Mouse (Mus musculus): ENCODE results near the gene Vmn2r22. TPM values are rescaled to one million over a fixed set of nuclear protein-coding genes. Genes with fewer than 3 reads are reported as not detected.
"Not testable (repeated sequence)": the region's sequence is repeated elsewhere in the genome, so short reads cannot be mapped to it uniquely, and the experiment has no call there.

The Vmn2r22 gene
- polyA plus RNA-seq, 1 experiment: not detected

- not testable (repeated sequence) for H3K36me3 ChIP-seq (ENCODE audit: control insufficient read depth, insufficient read depth); H3K4me2 ChIP-seq (ENCODE audit: low read depth); H3K79me2 ChIP-seq (ENCODE audit: control insufficient read depth, insufficient read depth); H3K4me3 ChIP-seq; H3ac ChIP-seq (ENCODE audit: control insufficient read depth, insufficient read length); H3K27me3 ChIP-seq (ENCODE audit: control insufficient read depth, insufficient read depth, insufficient read length)
Observed at GRCm38 (mm10) chr6:123574698-123575097, 75.8 kb downstream of the Vmn2r22 start.

Other genes starting within 250 kb of the Vmn2r22 start
- gene Vmn2r20, start 232.6 kb downstream of the Vmn2r22 start, polyA plus RNA-seq (2012; fragmentation: generic; extraction: Trizol): not detected
- gene Vmn2r21, start 117.3 kb downstream of the Vmn2r22 start, polyA plus RNA-seq (2012; fragmentation: generic; extraction: Trizol): not detected
- gene Vmn2r23, start 51.9 kb upstream of the Vmn2r22 start, polyA plus RNA-seq (2012; fragmentation: generic; extraction: Trizol): not detected
- gene Vmn2r24, start 128.2 kb upstream of the Vmn2r22 start, polyA plus RNA-seq (2012; fragmentation: generic; extraction: Trizol): not detected
- not detected for gene Vmn2r25, start 202.7 kb upstream of the Vmn2r22 start, polyA plus RNA-seq (2012; fragmentation: generic; extraction: Trizol)